Mouse (Mus musculus) midbrain, embryonic 15.5 days (tissue): ENCODE data around the gene Ppp4r3a. TPM values are rescaled to one million over a fixed set of nuclear protein-coding genes. Genes with fewer than 3 reads are reported as not detected.

Experiments
- ATAC-seq: fragments of 200-750 bp; cut with Nextera tagmentation; replicated peaks from 2 replicates; pipeline ENCODE4 v1.8.0; 2017; ENCODE audit warnings: moderate TSS enrichment
- H3K27ac ChIP-seq: fragments of 300-500 bp; sonication (generic); 2 replicates; pipeline ENCODE4 v1.5.1; 2015; ENCODE audit warnings: mild to moderate bottlenecking, inconsistent platforms
- H3K27me3 ChIP-seq: fragments of 300-500 bp; sonication (generic); replicated peaks from 2 replicates; pipeline ENCODE4 v1.6.1; 2015; ENCODE audit warnings: inconsistent platforms
- H3K36me3 ChIP-seq: fragments of 300-500 bp; sonication (generic); replicated peaks from 2 replicates; pipeline ENCODE4 v1.6.1; 2015; ENCODE audit warnings: inconsistent platforms
- H3K4me1 ChIP-seq: fragments of 300-500 bp; sonication (generic); 2 replicates; pipeline ENCODE4 v1.6.1; 2015; ENCODE audit warnings: inconsistent platforms
- H3K4me2 ChIP-seq: fragments of 300-500 bp; sonication (generic); 2 replicates; pipeline ENCODE4 v1.6.1; 2015; ENCODE audit warnings: inconsistent platforms, mild to moderate bottlenecking, moderate library complexity
- H3K4me3 ChIP-seq: fragments of 300-500 bp; sonication (generic); 2 replicates; pipeline ENCODE4 v1.5.1; 2015; ENCODE audit warnings: mild to moderate bottlenecking, inconsistent platforms
- H3K9ac ChIP-seq: fragments of 300-500 bp; sonication (generic); 2 replicates; pipeline ENCODE4 v1.6.1; 2015; ENCODE audit warnings: mild to moderate bottlenecking, inconsistent platforms
- H3K9me3 ChIP-seq: fragments of 300-500 bp; sonication (generic); 2 replicates; pipeline ENCODE4 v1.6.1; 2016; ENCODE audit warnings: inconsistent platforms
- WGBS: fragments of 180-500 bp; shearing (Covaris S2); methylation state at CpG from one replicate; pipeline ENCODE4 v1.1.7; 2015; ENCODE audit warnings: mixed read lengths; 5-methylcytosine and 5-hydroxymethylcytosine counted together
- microRNA counts: library from miRNA; unstranded; fragments of <30 nt; microRNA quantifications from one replicate; lab custom pipeline; 2016
- microRNA-seq: library from miRNA; unstranded; fragments of <30 nt; microRNA quantifications from one replicate; pipeline ENCODE4, GENCODE M21; 2016
- polyA plus RNA-seq: library from polyadenylated mRNA; unstranded; fragments of >200 nt; fragmentation: Nextera tagmentation; extraction: Ambion mirVana; gene quantifications from 2 replicates; pipeline ENCODE4 v1.2.1, GENCODE M21; 2015

Gene Ppp4r3a
- polyA plus RNA-seq, 1 experiment from 2014 or later: 28.0 TPM

- Histone ChIP-seq H3K4me1 (peaks cover 62% of the 10 kb centered on the region), H3K4me3 (no peak overlapping the region), H3K4me2 (no peak overlapping the region), H3K27ac (no peak overlapping the region), H3K27me3 (no peaks in the 10 kb centered on the region), H3K36me3 (no peaks in the 10 kb centered on the region), H3K9ac (no peak overlapping the region), H3K9me3 (no peaks in the 10 kb centered on the region)
- no peak for ATAC-seq
- 90% methylated on average over 3 of the region's 3 CpGs for WGBS
Observed at GRCm38 (mm10) chr12:100993146-100993545, 90.4 kb downstream of the Ppp4r3a start.

- no peak for ATAC-seq
- no peaks in the 10 kb centered on the region for H3K36me3 ChIP-seq
- no peak overlapping the region for H3K4me3 ChIP-seq
- 86% methylated on average over 7 of the region's 7 CpGs for WGBS
- no peaks in the 10 kb centered on the region for H3K27me3 ChIP-seq
- H3K4me1 ChIP-seq: peaks cover 60% of the 10 kb centered on the region
- no peak overlapping the region for H3K9ac ChIP-seq
- no peaks in the 10 kb centered on the region for H3K9me3 ChIP-seq
- H3K27ac ChIP-seq: no peak overlapping the region
- H3K4me2 ChIP-seq: no peak overlapping the region
Observed at GRCm38 (mm10) chr12:100992505-100992904, 91.0 kb downstream of the Ppp4r3a start.

GRCm38 (mm10) chr12:100991119-100991518, 92.4 kb downstream of the Ppp4r3a start:
- Histone ChIP-seq H3K27me3 (no peaks in the 10 kb centered on the region), H3K9ac (no peak overlapping the region), H3K4me2 (no peak overlapping the region), H3K4me3 (no peak overlapping the region), H3K4me1 (peaks cover 50% of the 10 kb centered on the region), H3K27ac (0 out of 2 replicates have a peak overlapping the region, but pooled peaks have one; percentile 55), H3K9me3 (no peaks in the 10 kb centered on the region), H3K36me3 (no peaks in the 10 kb centered on the region)
- 74% methylated on average over 3 of the region's 3 CpGs for WGBS
- ATAC-seq: no peak

GRCm38 (mm10) chr12:100990291-100990690, 93.2 kb downstream of the Ppp4r3a start:
- Histone ChIP-seq H3K27me3 (no peaks in the 10 kb centered on the region), H3K9ac (no peak overlapping the region), H3K27ac (peak overlapping the region; percentile 55), H3K4me2 (no peak overlapping the region), H3K36me3 (no peaks in the 10 kb centered on the region), H3K9me3 (no peaks in the 10 kb centered on the region), H3K4me1 (peaks cover 43% of the 10 kb centered on the region), H3K4me3 (no peak overlapping the region)
- peak; percentile 72 for ATAC-seq
- 10% methylated on average over 12 of the region's 12 CpGs for WGBS

- no peak; the same call in 1 of the 2 replicates for ATAC-seq
- Histone ChIP-seq H3K4me3 (no peak overlapping the region), H3K36me3 (no peaks in the 10 kb centered on the region), H3K9ac (no peak overlapping the region), H3K27ac (peak overlapping the region; percentile 55; the same call in 1 of the 2 replicates), H3K27me3 (no peaks in the 10 kb centered on the region), H3K9me3 (no peaks in the 10 kb centered on the region), H3K4me1 (peaks cover 43% of the 10 kb centered on the region), H3K4me2 (no peak overlapping the region)
- WGBS: 54% methylated on average over 4 of the region's 4 CpGs
Observed at GRCm38 (mm10) chr12:100989780-100990288, 93.7 kb downstream of the Ppp4r3a start.

MicroRNAs within 50 kb of the gene (microRNA counts, 519-probe panel; counts per million panel counts)
- microRNA mmu-miR-1190 (lab: Ali Mortazavi, UCI): 2,700 counts per million, percentile 57 among the panel's probes with 10 or more counts

Small RNA genes within 50 kb of the gene (microRNA-seq; reads per million reads assigned to microRNA genes)
- gene Mir1190: not detected

Other genes with a start within 250 kb of the Ppp4r3a start
- 6.1 and 6.7 TPM in 2 replicates for gene Gpr68, start 175.5 kb downstream of the Ppp4r3a start, polyA plus RNA-seq
- 14.6 and 15.8 TPM in 2 replicates for gene Ccdc88c, start 54.6 kb downstream of the Ppp4r3a start, polyA plus RNA-seq